Mouse (Mus musculus) embryonic facial prominence, embryonic 14.5 days (tissue): ENCODE data around the gene Hps4. TPM values are rescaled to one million over a fixed set of nuclear protein-coding genes. Genes with fewer than 3 reads are reported as not detected.

Source experiments
- ATAC-seq: fragments of 200-750 bp; cut with Nextera tagmentation; 2 replicates; pipeline ENCODE4 v1.8.0; 2017; ENCODE audit warnings: low read depth, moderate number of reproducible peaks, moderate TSS enrichment
- DNase-seq: peaks from one replicate; pipeline ENCODE4 v3.0.0-alpha.2; 2015; ENCODE audit warnings: low spot score
- H3K27ac ChIP-seq: fragments of 300-500 bp; sonication (generic); replicated peaks from 2 replicates; pipeline ENCODE4 v1.5.1; 2014; ENCODE audit warnings: low read depth, mild to moderate bottlenecking, low read length, moderate library complexity
- H3K27me3 ChIP-seq: fragments of 300-500 bp; sonication (generic); replicated peaks from 2 replicates; pipeline ENCODE4 v1.6.1; 2014; ENCODE audit warnings: low read length; ENCODE audit not compliant: control insufficient read depth, insufficient read depth
- H3K36me3 ChIP-seq: fragments of 300-500 bp; sonication (generic); 2 replicates; pipeline ENCODE4 v1.6.1; 2014; ENCODE audit warnings: low read length, mixed read lengths; ENCODE audit not compliant: control insufficient read depth, insufficient read depth
- H3K4me1 ChIP-seq: fragments of 300-500 bp; sonication (generic); 2 replicates; pipeline ENCODE4 v1.6.1; 2014; ENCODE audit warnings: antibody characterized with exemption, low read length; ENCODE audit not compliant: control insufficient read depth, insufficient read depth
- H3K4me2 ChIP-seq: fragments of 300-500 bp; sonication (generic); 2 replicates; pipeline ENCODE4 v1.6.1; 2014; ENCODE audit warnings: low read depth, mild to moderate bottlenecking, low read length, moderate library complexity, mixed read lengths
- H3K4me3 ChIP-seq: fragments of 300-500 bp; sonication (generic); 2 replicates; pipeline ENCODE4 v1.5.1; 2014; ENCODE audit warnings: low read depth, mild to moderate bottlenecking, low read length
- H3K9ac ChIP-seq: fragments of 300-500 bp; sonication (generic); 2 replicates; pipeline ENCODE4 v1.6.1; 2014; ENCODE audit warnings: low read depth, mild to moderate bottlenecking, low read length, moderate library complexity, mixed read lengths
- H3K9me3 ChIP-seq: fragments of 300-500 bp; sonication (generic); 2 replicates; pipeline ENCODE4 v1.6.1; 2016; ENCODE audit warnings: low read length; ENCODE audit not compliant: control insufficient read depth
- WGBS: fragments of 180-500 bp; shearing (Covaris S2); extraction: QIAGEN DNeasy Blood & Tissue Kit; methylation state at CpG from one replicate; pipeline ENCODE4 v1.1.7; 2014; 5-methylcytosine and 5-hydroxymethylcytosine counted together
- polyA plus RNA-seq: library from polyadenylated mRNA; unstranded; fragments of >200 nt; fragmentation: Nextera tagmentation; extraction: Ambion mirVana; gene quantifications from 2 replicates; pipeline ENCODE4 v1.2.1, GENCODE M21; 2014

Gene Hps4
- polyA plus RNA-seq, 1 experiment from 2014 or later, result 31.6 TPM

DNA sequence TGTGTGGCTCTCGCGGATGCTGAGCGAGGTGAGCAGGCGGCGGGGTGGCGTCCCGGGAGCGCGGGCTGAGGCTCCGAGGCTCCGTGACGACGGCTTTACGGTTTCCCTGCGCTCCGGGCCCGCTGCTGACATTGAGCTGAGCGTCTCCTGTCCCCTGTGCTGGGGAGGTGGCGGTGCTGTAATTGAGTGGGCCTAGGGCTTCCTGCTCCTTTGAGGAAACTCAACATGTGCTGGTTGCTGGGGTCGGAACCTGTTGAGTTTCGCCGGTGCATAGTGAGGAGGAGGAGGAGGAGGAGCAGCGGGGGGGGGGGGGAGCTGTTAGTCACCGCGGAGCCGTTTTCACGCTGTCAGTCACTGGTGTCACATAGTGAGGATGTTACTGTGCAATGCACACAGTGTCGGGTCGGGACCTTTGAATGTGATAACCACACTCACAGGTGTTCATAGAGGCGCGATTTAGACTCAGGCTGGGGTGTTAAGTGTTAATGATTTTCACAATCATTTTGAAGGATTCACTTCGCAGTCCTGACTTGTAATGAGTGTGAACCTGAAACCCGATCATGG lies 16.4 kb upstream of the Hps4 start:
- ATAC-seq, result peak; percentile 34
- no peak for DNase-seq
- H3K4me1 ChIP-seq, result peaks cover 13% of the 10 kb centered on the region
- H3K9ac ChIP-seq, result peak overlapping the region; percentile 76
- WGBS, result under 1% methylated on average over 31 of the region's 33 CpGs
- peak overlapping the region; percentile 91 for H3K4me3 ChIP-seq
- peak overlapping the region; percentile 78; the same call in 1 of the 2 replicates for H3K27ac ChIP-seq
- peaks cover 34% of the 10 kb centered on the region for H3K36me3 ChIP-seq
- no peaks in the 10 kb centered on the region for H3K9me3 ChIP-seq
- H3K4me2 ChIP-seq, result peak overlapping the region; percentile 78
- no peaks in the 10 kb centered on the region for H3K27me3 ChIP-seq

DNA sequence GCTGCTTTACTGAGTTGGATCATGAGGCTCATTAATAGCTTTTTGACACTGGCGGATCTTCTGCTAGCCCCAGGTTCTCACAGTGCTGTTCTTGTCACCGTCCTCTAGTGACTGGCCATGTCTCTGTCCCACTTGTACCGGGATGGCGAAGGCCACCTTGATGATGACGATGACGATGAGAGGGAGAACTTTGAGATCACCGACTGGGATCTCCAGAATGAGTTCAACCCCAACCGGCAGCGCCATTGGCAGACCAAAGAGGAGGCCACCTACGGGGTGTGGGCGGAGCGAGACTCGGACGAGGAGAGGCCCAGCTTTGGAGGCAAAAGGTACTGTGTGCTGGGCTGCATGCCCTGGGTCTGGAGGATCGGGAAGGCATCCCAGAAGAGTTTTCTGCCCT lies 15.0 kb upstream of the Hps4 start:
- ATAC-seq, result no peak
- DNase-seq, result no peak
- H3K27me3 ChIP-seq, result no peaks in the 10 kb centered on the region
- H3K4me3 ChIP-seq, result no peak overlapping the region
- H3K27ac ChIP-seq, result no peak overlapping the region
- H3K9me3 ChIP-seq, result no peaks in the 10 kb centered on the region
- H3K9ac ChIP-seq, result no peak overlapping the region
- 90% methylated on average over 15 of the region's 15 CpGs for WGBS
- no peak overlapping the region for H3K4me2 ChIP-seq
- peaks cover 13% of the 10 kb centered on the region for H3K4me1 ChIP-seq
- peaks cover 47% of the 10 kb centered on the region for H3K36me3 ChIP-seq

DNA sequence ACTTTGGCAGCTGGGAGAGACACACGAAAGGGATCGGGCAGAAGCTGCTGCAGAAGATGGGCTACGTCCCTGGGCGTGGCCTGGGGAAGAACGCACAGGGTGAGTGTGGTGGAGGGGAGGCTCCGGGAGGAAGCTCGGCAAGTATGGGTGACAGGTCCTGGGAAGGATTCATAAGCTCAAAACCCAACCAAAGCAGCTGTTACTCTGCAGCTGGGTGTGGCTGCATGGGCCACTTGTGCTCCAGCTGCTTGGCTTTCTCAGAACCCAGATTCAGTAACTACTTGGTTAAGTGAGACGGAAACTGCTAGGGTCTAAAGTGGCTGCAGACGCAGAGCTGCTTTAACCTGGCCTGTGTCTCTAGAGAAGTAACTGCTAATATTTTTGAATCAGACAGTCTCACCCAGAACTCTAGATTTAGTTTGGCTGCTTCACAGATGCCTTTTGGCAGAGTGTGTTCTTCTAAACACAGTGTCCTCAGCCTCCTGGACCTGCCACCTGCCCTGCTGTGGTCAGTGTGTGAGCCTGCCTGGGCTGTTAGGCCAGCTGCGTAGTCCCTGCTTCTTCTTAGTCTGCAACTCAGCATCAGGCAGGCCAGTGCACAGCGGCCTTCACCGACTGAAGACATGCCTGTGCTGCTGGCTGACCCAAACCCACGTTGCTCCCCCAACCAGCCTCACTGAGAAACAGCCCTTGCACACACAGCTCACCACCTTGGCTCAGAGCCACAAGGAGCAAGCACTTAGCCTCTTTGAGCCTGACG lies 12.9 kb upstream of the Hps4 start:
- peaks cover 11% of the 10 kb centered on the region for H3K4me1 ChIP-seq
- H3K9me3 ChIP-seq, result no peaks in the 10 kb centered on the region
- no peaks in the 10 kb centered on the region for H3K27me3 ChIP-seq
- H3K4me2 ChIP-seq, result no peak overlapping the region
- H3K27ac ChIP-seq, result no peak overlapping the region
- no peak for ATAC-seq
- DNase-seq, result no peak
- WGBS, result 89% methylated on average over 14 of the region's 14 CpGs
- no peak overlapping the region for H3K9ac ChIP-seq
- H3K36me3 ChIP-seq, result peaks cover 68% of the 10 kb centered on the region
- no peak overlapping the region for H3K4me3 ChIP-seq

DNA sequence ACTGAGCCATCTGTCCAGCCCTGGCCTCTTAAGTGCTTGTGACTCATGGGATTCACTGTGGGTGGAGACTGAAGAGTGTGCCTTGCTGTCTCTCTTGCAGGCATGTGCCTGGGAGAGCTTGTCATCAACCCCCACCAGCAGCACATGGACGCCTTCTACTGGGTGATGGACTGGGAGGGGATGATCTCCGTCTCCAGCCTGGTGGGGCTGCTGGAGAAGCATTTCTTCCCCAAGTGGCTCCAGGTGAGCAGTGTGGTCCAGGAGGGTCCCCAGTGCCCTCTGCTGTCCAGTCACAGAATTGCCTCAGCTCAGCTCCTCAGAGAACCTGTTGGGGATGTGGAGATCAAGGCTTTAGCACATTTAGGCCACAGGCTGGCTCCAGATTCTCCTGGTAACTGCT lies 7.4 kb upstream of the Hps4 start:
- DNase-seq (peak; percentile 32), ATAC-seq (0 out of 2 replicates have a peak, but pooled peaks have one; percentile 31)
- H3K4me2 ChIP-seq, result no peak overlapping the region
- H3K4me1 ChIP-seq, result no peaks in the 10 kb centered on the region
- H3K4me3 ChIP-seq, result no peak overlapping the region
- 19% methylated on average over 2 of the region's 2 CpGs for WGBS
- H3K9me3 ChIP-seq, result no peaks in the 10 kb centered on the region
- H3K9ac ChIP-seq, result no peak overlapping the region
- no peaks in the 10 kb centered on the region for H3K27me3 ChIP-seq
- peaks cover 90% of the 10 kb centered on the region for H3K36me3 ChIP-seq
- H3K27ac ChIP-seq, result no peak overlapping the region

DNA sequence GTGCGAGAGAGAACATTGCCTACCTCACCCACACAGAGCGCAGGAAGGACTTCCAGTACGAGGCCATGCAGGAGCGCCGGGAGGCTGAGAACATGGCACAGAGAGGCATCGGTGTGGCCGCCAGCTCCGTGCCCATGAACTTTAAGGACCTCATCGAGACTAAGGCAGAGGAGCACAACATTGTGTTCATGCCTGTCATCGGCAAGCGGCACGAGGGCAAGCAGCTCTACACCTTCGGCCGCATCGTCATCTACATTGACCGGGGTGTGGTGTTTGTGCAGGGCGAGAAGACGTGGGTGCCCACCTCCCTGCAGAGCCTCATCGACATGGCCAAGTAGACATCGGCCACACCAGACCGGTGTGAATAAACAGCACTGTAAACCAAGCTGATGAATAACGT lies 5.9 kb upstream of the Hps4 start:
- 93% methylated on average over 22 of the region's 22 CpGs for WGBS
- H3K27ac ChIP-seq, result no peak overlapping the region
- H3K36me3 ChIP-seq, result peaks cover 74% of the 10 kb centered on the region
- no peak overlapping the region for H3K9ac ChIP-seq
- ATAC-seq (no peak), DNase-seq (no peak)
- H3K9me3 ChIP-seq, result no peaks in the 10 kb centered on the region
- no peak overlapping the region for H3K4me3 ChIP-seq
- no peak overlapping the region for H3K4me2 ChIP-seq
- 0 out of 2 replicates have a peak, but pooled peaks cover 3% of the 10 kb centered on the region for H3K4me1 ChIP-seq
- no peaks in the 10 kb centered on the region for H3K27me3 ChIP-seq

DNA sequence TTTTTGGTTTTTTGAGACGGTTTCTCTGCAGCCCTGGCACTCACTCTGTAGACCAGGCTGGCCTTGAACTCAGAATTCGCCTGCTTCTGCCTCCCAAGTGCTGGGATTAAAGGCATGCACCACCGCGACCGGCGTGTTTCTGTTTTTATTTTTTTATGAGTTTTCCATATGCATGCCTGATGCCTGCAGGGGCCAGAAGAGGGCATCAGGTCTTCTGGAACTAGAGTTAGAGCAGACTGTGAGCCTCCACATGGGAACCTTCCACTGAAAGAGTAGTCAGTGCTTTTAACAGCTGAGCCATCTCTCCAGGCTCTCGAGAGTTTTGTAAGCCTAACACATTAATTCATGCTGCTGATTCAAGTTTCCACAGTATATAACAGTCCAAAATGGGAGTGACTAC lies 3.7 kb upstream of the Hps4 start:
- Histone ChIP-seq H3K36me3 (peaks cover 52% of the 10 kb centered on the region), H3K4me3 (no peak overlapping the region), H3K9me3 (no peaks in the 10 kb centered on the region), H3K4me1 (0 out of 2 replicates have a peak, but pooled peaks cover 6% of the 10 kb centered on the region), H3K9ac (no peak overlapping the region), H3K4me2 (no peak overlapping the region), H3K27me3 (no peaks in the 10 kb centered on the region), H3K27ac (no peak overlapping the region)
- ATAC-seq (no peak), DNase-seq (peak; percentile 12)
- 51% methylated on average over 7 of the region's 7 CpGs for WGBS

DNA sequence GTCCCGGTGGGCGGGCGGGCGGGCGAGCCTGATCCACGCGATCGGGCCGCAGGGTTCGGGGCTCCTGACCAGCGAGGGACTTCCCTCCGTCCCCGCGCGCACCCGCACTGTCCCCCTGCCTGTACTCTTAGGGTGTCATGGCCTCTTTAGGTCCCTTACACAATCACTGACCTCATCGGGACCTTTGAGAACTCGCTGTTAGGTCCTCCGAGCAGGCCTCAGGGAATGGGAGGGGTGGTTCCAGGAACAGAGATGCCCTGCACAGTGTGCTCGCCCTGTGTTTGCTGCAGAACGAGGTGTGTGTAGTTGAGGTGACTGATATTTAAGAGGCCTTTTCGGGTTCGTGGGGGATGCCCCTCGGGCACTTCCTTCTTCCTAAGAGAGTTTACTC lies 317 bp downstream of the Hps4 start:
- under 1% methylated on average over 12 of the region's 24 CpGs for WGBS
- ATAC-seq, result peak; percentile 62
- Histone ChIP-seq H3K36me3 (peaks cover 32% of the 10 kb centered on the region), H3K9ac (peak overlapping the region; percentile 91), H3K27me3 (no peaks in the 10 kb centered on the region), H3K4me1 (0 out of 2 replicates have a peak, but pooled peaks cover 6% of the 10 kb centered on the region), H3K4me2 (peak overlapping the region; percentile 73), H3K4me3 (peak overlapping the region; percentile 87), H3K9me3 (no peaks in the 10 kb centered on the region), H3K27ac (peak overlapping the region; percentile 56; the same call in 1 of the 2 replicates)
- DNase-seq, result peak; percentile 25

DNA sequence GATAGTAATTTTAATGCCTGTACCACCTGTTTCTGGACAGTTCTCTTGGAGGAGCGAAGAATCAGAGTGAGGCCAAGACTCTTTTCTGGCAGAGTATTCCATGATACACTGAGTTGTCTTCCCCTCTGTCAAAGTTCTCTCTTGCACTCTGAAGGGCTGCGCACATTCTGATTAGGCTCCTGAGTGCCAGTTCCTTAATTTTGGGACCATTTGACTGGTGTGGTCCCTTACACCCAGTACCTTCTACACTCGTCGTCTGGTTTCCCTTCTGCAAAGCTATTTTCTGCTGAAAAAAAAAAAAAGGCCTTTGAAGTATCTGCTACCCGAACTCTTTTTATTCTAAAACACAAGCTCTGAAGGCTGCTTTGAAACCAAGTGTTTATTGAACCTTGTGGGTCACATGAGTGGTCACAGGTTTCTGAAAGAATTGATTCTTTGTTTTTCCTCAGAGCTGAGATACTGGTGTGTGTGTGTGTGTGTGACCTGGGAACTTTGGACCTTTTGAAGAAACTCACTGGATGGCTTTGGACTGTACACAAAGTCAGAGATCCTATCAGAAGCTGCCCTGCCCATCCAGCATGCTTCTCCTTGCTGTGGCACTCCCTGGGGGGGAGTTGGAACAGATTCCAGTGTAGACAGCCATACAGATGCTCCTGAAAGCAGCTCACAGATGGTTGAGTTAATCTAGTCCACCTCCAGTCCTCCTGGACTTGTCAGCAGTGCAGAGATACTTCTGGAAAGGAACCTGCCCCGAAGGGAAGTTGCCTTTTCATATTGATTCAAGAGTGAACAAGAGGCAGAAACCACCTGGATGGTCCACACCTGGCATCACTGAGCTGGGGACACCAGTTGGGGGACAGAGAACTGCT lies 1.4 kb downstream of the Hps4 start:
- Histone ChIP-seq H3K27ac (no peak overlapping the region), H3K36me3 (peaks cover 31% of the 10 kb centered on the region), H3K4me2 (0 out of 2 replicates have a peak overlapping the region, but pooled peaks have one; percentile 73), H3K4me3 (no peak overlapping the region), H3K4me1 (0 out of 2 replicates have a peak, but pooled peaks cover 6% of the 10 kb centered on the region), H3K9ac (no peak overlapping the region), H3K27me3 (no peaks in the 10 kb centered on the region), H3K9me3 (no peaks in the 10 kb centered on the region)
- DNase-seq (no peak), ATAC-seq (no peak)
- WGBS, result 74% methylated on average over 6 of the region's 6 CpGs
